Mouse (Mus musculus): ENCODE data around the gene Rab3b.

DNA sequence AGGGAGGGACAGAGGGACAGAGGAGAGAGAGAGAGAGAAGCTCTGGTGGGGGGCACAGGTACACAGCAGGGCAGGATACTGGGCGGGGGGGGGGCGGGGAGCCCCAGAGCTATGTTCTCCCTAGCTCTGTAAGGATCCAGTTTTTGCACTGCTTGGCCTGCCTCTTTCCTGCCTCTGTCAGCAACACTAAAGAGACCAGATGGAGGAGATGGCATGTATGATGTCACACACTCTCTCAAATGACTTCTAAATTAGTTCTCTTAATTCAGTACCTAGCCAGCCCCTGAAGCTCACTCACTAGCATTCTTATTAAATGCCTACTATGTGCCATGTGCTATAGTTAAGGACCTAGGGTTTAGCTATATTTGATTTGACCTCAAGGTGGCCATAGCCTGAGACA, 33.0 kb downstream of the Rab3b start:
- TF ChIP-seq CTCF (IDR thresholded peaks at IDR 0.05; ENCODE audit: borderline replicate concordance, control insufficient read depth, extremely low read depth, insufficient read depth, low read length, poor library complexity) (no peak), POLR2A (IDR thresholded peaks at IDR 0.05; ENCODE audit: control insufficient read depth, extremely low read depth, insufficient read depth, low read length, poor library complexity) (no peak)

Data from thymus, adult 2 months (tissue).